Mouse (Mus musculus) kidney, adult 2 months (tissue): Measurements from ENCODE around the gene Kcnd1. TPM values are rescaled to one million over a fixed set of nuclear protein-coding genes. Genes with fewer than 3 reads are reported as not detected.

Source experiments
- DNase-seq: peaks from one replicate; pipeline ENCODE4 v3.0.0; 2021
- H3K27ac ChIP-seq: fragments of 200-500 bp; 2 replicates; pipeline ENCODE4 v1.5.1; 2012; ENCODE audit warnings: low read depth, low read length, control low read depth, inconsistent platforms; ENCODE audit not compliant: insufficient read depth
- H3K27me3 ChIP-seq: fragments of 200-500 bp; replicated peaks from 2 replicates; pipeline ENCODE4 v1.6.1; 2012; ENCODE audit warnings: mild to moderate bottlenecking, moderate library complexity, low read length, inconsistent platforms; ENCODE audit not compliant: control insufficient read depth, insufficient read depth
- H3K36me3 ChIP-seq: fragments of 200-500 bp; 2 replicates; pipeline ENCODE4 v1.6.1; 2012; ENCODE audit warnings: mild to moderate bottlenecking, moderate library complexity, low read length, inconsistent platforms; ENCODE audit not compliant: control insufficient read depth, insufficient read depth
- H3K4me1 ChIP-seq: fragments of 200-500 bp; 2 replicates; pipeline ENCODE4 v1.6.1; 2011; ENCODE audit warnings: low read length; ENCODE audit not compliant: control insufficient read depth, insufficient read depth
- H3K4me3 ChIP-seq: fragments of 200-500 bp; 2 replicates; pipeline ENCODE4 v1.5.1; 2011; ENCODE audit warnings: mild to moderate bottlenecking, low read depth, low read length, control low read depth; ENCODE audit not compliant: insufficient read depth
- CTCF ChIP-seq: fragments of 200-500 bp; conservative IDR thresholded peaks from 2 replicates; pipeline ENCODE4 v1.5.1; 2011; ENCODE audit warnings: low read depth, mild to moderate bottlenecking, control low read depth, low read length, moderate library complexity, mixed read lengths; ENCODE audit not compliant: insufficient read depth, insufficient read length
- POLR2A ChIP-seq: fragments of 200-500 bp; IDR thresholded peaks from one replicate; pipeline ENCODE4 v1.6.1; 2011; ENCODE audit warnings: low read depth, low read length, control low read depth
- WGBS: fragments of 180-500 bp; shearing (Covaris S2); methylation state at CpG from one replicate; pipeline ENCODE4 v1.1.7; 2018; 5-methylcytosine and 5-hydroxymethylcytosine counted together
- polyA plus RNA-seq: library from polyadenylated mRNA; depleted of rRNA; stranded (reverse); fragments of >200 nt; gene quantifications from 2 replicates; pipeline ENCODE4 v1.2.3, GENCODE M21; 2012

The Kcnd1 gene
- polyA plus RNA-seq, 1 experiment: 0.48 TPM

DNA sequence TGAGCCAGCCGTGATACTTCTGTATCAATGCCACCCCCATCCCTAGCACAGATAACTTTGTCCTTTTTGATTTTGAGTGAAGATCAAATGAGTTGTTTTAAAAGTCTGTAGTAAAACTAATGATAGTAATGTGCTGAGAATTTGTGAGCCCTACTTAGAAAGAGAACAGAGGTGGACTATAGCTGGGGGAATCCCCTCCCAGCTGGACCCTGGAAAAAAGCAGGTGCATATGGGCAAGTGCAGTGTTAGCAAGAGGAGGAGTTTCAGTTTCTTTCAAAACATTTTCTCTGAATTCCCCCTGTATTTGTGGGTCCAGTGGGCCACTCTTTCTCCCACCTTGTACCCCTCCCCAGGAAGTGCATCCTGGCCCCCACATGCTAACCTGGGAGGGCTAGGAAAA, 41.1 kb downstream of the Kcnd1 start:
- TF ChIP-seq POLR2A: no peak
- no peak for TF ChIP-seq CTCF
- Histone ChIP-seq H3K36me3 (no peaks in the 10 kb centered on the region; the same call in 1 of the 2 replicates), H3K27ac (no peak overlapping the region), H3K4me3 (no peak overlapping the region), H3K4me1 (no peaks in the 10 kb centered on the region), H3K27me3 (no peaks in the 10 kb centered on the region)
- no peak for DNase-seq
- WGBS: 82% methylated on average over 1 of the region's 1 CpGs

- H3K4me1 ChIP-seq: no peaks in the 10 kb centered on the region
- no peaks in the 10 kb centered on the region for H3K27me3 ChIP-seq
- no peaks in the 10 kb centered on the region for H3K36me3 ChIP-seq
- H3K27ac ChIP-seq: no peak overlapping the region
- no peak for DNase-seq
- TF ChIP-seq CTCF (no peak), POLR2A (no peak)
- WGBS: 76% methylated on average over 3 of the region's 3 CpGs
- no peak overlapping the region for H3K4me3 ChIP-seq
Observed at GRCm38 (mm10) chrX:7864551-7864950, 42.5 kb downstream of the Kcnd1 start.

DNA sequence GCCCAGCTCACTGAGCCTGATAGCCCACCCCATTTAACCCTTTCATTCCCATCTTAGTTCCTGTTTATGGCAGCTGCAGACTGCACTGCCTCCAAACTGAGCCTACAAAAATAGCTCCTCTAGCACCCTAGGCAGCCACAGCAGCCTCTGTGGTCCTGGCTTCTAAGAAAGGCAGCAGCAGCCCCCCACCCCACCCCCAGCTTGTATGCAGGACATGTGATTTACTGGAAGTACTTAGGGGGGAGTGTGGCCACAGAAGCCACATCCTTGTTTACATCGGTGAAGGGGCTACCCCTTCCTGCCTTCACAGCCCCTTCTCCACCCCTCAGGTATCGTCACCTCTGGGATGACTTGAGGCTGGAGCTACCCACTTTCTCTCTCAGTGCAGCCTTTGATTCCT, 43.3 kb downstream of the Kcnd1 start:
- Histone ChIP-seq H3K27me3 (no peaks in the 10 kb centered on the region), H3K27ac (no peak overlapping the region), H3K4me1 (no peaks in the 10 kb centered on the region), H3K36me3 (no peaks in the 10 kb centered on the region), H3K4me3 (no peak overlapping the region)
- DNase-seq: no peak
- no peak for TF ChIP-seq CTCF
- no peak for TF ChIP-seq POLR2A
- WGBS: 70% methylated on average over 2 of the region's 2 CpGs

DNA sequence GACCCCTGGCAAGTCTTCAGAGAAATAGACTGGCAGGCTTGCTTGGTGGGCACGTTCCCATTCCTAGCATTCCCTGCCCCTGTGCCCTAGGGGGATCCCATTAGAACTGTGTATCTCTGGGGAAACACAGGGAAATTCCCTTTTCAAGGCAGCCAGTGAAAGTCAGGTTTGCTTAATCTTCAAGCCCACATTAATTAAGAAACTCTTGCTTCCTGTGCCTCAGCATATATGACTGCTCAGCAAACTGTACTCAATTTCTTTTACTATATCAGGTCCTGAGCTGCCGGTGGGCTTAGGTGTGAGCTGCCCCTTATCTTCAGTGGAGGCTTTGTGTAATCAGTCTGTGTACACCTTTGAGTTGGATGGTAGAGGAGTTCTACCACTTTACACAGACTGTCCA, 43.7 kb downstream of the Kcnd1 start:
- Histone ChIP-seq H3K36me3 (no peaks in the 10 kb centered on the region), H3K4me3 (no peak overlapping the region), H3K27ac (no peak overlapping the region), H3K4me1 (no peaks in the 10 kb centered on the region), H3K27me3 (no peaks in the 10 kb centered on the region)
- WGBS: 68% methylated on average over 2 of the region's 2 CpGs
- DNase-seq: no peak
- TF ChIP-seq CTCF: no peak
- TF ChIP-seq POLR2A: no peak

DNA sequence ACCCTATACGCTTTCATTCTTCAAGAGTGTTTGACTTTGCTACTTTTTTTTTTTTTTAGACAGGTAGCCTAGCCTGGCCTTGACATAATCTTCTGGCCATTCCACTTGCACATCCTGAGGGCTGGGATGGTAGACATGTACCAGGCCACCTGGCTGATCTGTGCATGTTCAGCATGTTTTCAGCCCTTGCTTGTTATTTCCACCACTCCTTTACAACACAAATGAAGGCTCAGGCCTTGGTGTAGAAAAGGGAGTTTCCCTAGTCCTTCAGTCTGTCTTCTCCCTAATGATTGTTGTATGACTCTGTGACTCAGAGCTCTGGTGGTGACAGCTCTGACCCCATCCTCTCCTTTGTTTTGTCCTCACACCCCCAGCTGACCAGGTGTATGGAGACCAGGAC, 45.1 kb downstream of the Kcnd1 start:
- no peak for TF ChIP-seq CTCF
- TF ChIP-seq POLR2A: no peak

DNA sequence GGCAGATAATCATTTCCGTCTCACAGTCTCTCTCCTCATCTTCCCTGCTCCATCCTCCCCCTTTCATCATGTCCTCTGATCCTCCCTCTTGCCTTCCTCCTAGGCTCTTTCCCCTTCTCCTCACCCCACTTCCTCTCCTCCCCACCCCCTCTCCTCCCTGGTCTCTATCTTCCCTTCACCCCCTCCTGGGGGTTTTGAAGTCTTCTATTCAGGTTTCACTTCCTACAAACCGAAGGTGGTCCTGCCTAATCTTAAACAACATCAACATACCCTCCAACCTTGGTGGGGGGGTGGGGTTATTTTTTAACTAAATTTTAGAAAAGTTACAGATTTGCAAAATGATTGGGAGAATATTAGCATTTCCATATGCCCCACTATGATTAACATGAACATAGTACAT, 46.4 kb downstream of the Kcnd1 start:
- no peak overlapping the region for H3K27ac ChIP-seq
- 57% methylated on average over 2 of the region's 2 CpGs for WGBS
- TF ChIP-seq CTCF (no peak), POLR2A (no peak)
- H3K4me3 ChIP-seq: no peak overlapping the region
- no peaks in the 10 kb centered on the region for H3K4me1 ChIP-seq
- H3K27me3 ChIP-seq: no peaks in the 10 kb centered on the region
- no peaks in the 10 kb centered on the region; the same call in 1 of the 2 replicates for H3K36me3 ChIP-seq
- DNase-seq: no peak

More for the DNA sequence above, 45.1 kb downstream of the Kcnd1 start:
- Histone ChIP-seq H3K36me3 (no peaks in the 10 kb centered on the region; the same call in 1 of the 2 replicates), H3K4me3 (no peak overlapping the region), H3K27me3 (no peaks in the 10 kb centered on the region), H3K4me1 (no peaks in the 10 kb centered on the region), H3K27ac (no peak overlapping the region)
- WGBS: 89% methylated on average over 1 of the region's 1 CpGs
- DNase-seq: no peak

DNA sequence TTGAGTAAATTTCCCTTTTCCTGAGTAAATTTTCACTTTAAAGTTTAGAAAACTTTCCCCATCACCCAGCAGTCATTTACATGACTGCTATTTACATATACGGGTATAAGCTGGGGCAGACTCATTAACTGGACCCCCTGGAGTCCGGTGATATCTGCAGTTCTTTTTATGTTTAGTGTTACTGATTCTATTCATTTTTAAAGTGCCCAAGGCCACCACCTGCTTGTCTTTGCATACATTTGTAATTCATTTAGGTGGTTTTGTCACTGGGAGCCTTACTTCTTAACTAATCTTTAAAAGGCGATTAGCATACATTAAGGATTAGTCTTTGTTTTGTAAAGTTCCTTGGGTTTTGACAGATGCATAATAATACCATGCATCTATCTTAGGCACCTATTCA, 47.7 kb downstream of the Kcnd1 start:
- Histone ChIP-seq H3K4me1 (no peaks in the 10 kb centered on the region), H3K4me3 (no peak overlapping the region), H3K36me3 (no peaks in the 10 kb centered on the region; the same call in 1 of the 2 replicates), H3K27ac (no peak overlapping the region), H3K27me3 (no peaks in the 10 kb centered on the region)
- TF ChIP-seq POLR2A (no peak), CTCF (no peak)
- 56% methylated on average over 3 of the region's 3 CpGs for WGBS
- DNase-seq: no peak
